Mouse (Mus musculus): ENCODE measurements around the gene Ctla4. TPM values are rescaled to one million over a fixed set of nuclear protein-coding genes. Genes with fewer than 3 reads are reported as not detected.

Ctla4 gene
- total RNA-seq, 2 experiments from 2014 or later: not detected

DNA sequence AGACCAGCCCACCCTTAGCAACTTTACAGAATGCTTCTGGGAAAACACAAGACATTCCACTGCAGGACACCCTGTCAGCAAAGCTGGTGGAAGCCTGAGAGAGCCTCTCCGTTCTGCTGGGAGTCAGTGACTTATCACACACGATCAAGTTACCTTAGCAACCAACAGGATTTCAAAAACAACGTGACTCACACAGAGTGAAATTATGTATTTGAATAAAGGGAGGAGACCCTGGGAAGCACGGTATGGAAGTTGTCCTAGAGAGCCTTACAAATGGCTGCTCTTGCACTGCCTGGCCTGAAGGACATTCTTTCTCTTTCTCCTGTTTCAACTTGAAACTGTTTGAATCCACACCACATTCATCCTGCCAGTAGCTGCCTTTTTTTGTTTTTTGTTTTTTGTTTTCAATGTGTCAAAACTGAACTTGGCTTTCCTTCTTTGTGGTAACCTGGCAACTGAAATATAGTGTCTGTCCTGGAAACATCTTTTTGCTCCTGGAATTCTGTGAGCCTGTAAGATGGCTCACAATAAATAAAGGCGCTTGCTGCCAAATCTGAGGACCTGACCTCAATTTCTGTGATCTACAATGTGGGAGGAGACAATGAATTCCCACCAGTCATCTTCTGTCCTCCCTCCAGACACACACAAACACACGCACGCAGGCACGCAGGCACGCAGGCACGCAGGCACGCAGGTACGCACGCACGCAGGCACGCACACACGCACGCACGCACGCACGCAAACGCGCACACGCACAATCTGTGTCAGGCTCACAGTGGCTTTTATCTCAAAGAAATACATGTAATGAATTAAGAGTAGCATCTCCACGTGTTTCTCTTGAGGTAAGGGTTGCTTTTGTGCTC lies 33.9 kb downstream of the Ctla4 start:
- peak in 1 of 2 experiments; percentile 30 for DNase-seq

GRCm38 (mm10) chr1:60929036-60929435 lies 42.2 kb downstream of the Ctla4 start:
- no peak for DNase-seq

GRCm38 (mm10) chr1:60930397-60930796 lies 43.6 kb downstream of the Ctla4 start:
- DNase-seq: no peak

- DNase-seq: no peak
These were observed 49.3 kb downstream of the Ctla4 start for GRCm38 (mm10) chr1:60935968-60936581.

GRCm38 (mm10) chr1:60936963-60937711 lies 50.3 kb downstream of the Ctla4 start:
- no peak for DNase-seq

- DNase-seq: no peak
These were observed 51.5 kb downstream of the Ctla4 start for GRCm38 (mm10) chr1:60938256-60938655.

GRCm38 (mm10) chr1:60938974-60939373 lies 52.2 kb downstream of the Ctla4 start:
- no peak for DNase-seq

- no peak for DNase-seq
These were observed 53.2 kb downstream of the Ctla4 start for GRCm38 (mm10) chr1:60940023-60940422.

DNA sequence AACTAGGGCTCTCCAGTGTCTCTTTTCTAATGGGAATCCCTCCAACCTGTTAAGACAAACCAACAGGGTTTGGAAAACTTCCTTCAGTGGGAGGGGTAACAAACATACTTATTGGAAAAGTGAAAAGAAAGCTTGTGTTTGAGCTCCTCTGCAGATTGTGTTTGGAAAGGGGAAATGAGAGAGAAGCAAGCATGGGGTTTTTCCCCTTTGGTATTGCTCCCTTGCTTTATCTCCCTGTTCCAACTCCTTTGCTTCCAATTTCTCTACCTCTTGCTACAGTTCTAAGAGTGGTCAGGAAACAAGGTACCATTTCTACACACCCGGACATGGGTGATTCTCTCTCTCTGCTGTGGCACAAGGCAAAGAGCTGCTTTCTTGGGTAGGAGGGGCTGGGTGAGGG lies 53.8 kb downstream of the Ctla4 start:
- no peak for DNase-seq

DNA sequence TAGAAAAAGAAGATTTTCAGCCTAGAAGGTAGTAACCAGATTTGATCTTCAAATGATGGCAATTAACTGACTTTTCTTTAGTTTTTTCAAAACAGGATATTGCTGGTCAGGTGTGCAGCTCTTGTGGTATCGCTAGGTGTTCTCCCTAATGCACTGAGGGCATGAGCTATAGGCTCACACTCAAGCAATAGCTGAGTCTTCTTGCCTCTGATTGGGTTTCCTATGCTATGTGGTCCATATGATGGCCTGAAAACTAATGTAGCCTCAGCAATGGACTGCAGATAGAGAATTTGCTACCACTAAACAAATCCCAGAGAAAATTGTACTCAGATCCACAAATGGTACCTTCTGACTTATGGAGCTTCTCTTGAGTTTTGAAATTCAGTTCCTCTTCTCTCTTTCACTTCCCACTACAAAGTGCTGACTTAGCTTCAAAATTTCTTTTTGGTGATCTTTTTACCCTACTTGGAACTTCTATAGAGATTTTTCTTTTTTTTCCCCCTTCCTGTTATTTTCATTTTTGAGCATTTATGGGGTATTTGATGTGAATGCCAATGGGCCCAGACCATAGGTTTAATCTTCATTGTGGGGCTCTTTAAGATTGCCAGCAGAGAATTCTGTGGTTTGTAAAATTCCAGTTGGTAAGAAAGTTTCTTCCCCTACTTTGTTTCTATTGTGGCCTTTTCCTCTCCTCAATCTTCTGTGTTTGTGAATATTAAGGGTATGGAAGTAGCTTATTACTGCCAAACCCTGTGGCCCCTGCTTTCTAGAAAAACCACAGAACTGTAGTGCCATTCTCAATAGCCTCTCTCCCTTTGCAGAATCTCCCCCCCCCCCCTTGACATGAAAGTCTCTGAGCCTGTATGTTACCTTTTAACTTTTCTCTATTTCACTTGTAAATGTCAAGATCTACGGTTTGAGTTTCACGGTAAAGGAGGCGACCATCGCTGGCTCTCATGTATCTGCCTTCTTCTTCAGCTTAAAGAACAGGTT lies 54.6 kb downstream of the Ctla4 start:
- no peak for DNase-seq

- no peak for DNase-seq
These were observed 56.1 kb downstream of the Ctla4 start for GRCm38 (mm10) chr1:60942921-60943320.

DNA sequence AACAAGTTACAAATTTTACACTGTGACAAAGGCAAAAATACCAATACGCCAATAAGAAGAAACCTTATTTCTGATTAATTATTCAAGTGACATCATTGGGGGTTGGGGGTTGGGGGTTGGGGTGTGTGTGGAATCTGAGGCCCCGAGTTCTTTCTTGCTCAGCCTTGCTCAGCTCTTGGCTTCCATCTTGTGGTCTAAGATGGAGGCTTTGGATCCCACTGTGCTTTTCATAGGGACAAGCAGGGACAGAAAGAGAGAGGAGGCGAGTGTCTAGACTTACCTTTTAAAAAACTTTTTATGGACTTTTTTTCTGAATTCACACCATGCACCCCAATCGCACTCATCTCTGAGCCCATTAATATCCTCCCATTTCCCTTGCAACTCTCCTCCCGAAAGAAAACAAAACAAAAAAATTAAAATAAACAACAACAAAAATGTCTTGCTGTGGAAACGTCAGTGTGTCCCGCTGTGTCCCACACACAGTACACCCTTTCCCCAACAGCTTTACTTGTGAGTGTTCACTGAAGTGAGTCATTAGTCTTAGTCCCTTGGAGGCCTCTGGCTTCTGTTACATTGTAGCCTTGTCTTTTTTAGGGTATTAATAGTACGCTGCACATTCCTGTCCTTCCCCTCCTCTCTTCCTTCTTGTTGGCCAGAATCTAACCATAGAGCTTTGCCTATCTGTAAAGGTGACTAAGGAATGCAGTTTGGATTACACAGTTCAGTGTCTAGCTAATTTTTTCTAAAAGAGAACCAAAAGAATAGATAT lies 59.0 kb downstream of the Ctla4 start:
- no peak for DNase-seq

DNA sequence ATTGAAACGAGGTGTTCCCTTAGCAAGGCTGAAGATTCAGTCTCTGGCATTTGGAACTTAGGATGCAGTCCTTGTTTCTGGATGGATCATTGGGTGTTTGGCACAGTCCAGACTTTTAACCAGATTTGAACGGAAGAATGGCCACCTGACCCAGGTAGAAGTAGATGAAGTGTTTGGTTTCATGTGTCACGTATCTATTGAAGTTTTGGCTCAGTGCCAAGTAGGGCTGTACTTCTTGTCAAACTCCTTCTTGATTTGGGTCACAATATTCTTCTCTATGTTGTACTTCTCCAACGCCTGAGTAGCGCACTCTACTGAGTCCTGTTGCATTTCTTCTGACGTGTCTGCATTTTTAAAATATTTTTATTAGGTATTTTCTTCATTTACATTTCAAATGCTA lies 61.3 kb downstream of the Ctla4 start:
- DNase-seq: no peak

- DNase-seq: no peak
These were observed 66.2 kb downstream of the Ctla4 start for GRCm38 (mm10) chr1:60952958-60953357.

DNA sequence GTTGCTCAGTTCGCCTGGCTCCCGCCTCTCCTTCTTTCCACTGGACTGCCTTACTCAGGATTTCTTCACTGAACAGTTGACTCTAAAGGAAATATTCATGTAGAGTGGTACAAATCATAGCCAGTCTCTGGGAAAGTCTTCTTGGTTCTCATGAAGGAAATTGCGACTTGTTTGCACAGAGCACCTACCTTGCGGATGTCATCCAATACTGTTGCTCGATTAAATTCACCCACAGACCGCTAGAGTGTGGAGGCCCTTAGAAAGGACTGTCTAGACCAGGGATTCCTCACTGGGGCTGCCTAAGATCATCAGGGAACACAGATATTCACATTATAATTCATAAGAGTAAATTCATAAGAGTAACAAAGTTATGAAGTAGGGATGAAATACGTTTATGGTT lies 66.9 kb downstream of the Ctla4 start:
- no peak for DNase-seq

DNA sequence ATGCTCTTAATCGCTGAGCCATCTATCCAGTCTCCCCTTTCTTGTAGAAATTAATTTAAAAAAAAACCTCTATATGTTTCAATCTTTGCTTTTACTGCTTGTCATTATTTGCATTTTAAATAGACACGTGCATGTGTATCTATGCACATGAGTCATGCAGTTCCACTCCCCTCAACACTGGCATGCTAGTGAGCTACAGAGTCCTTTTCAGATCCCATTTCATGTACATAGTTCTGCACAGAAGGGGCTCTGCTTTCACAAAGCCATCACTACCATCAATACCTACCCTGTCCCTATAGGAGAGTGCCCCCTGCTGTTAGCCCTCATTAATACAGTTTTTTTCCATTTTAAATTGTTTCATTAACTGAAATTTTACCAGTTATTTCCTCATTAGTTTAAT lies 68.0 kb downstream of the Ctla4 start:
- DNase-seq: peak in 1 of 2 experiments; percentile 20

DNA sequence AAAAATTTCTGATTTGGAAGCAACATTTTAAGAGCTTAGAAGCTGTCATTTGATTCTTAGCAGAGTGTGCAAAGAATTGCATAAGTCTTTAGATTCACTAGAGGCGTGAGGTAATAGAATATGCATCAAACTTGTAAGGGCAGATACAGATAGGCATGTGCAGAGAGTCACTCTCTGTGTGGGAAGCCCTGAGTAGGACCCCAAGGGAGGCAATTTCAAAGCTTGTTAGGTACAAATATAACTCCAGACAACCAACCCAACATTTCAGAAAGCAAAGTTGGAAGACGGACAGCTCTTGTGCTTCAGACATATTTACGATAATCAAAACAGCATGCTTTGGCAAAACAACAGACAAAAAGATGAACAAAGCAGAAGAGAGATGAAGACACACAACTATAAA lies 68.4 kb downstream of the Ctla4 start:
- DNase-seq: no peak

DNA sequence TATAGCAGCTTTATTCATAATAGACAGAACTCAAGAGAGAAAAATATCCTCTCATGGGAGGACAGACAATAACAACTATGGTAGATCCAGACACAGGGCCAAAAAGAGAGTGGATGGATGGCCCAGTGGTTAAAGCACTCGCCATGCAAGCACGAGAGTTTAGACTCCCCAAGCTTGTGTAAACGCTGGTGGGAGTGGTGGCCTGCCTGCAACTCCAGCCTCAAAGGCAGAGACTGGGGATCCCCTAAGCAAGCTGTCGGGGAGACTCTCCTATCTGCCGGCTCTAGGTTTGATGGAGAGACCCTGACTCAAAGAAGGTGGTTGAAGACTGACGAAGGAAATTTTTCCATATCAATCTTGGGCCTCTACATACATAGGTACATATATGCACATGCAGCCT lies 69.4 kb downstream of the Ctla4 start:
- no peak for DNase-seq

DNA sequence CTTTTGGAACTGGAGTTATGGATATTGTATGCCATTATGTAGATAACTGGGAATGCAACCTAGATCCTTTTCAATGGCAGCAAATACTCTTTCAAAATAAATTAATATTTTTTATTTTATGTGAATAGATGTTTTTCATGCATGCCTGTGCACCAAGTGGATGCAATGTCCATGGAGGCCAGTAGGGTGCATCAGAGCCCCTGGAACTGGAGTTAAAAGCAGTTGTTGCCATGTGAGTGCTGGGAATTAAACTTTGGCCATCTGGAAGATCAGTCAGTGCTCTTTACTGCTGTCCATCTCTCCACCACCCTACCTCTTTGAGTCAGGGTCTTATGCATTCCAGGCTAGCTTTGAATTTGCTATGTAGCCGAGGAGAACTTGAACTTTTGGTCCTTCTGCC lies 71.5 kb downstream of the Ctla4 start:
- no peak for DNase-seq

GRCm38 (mm10) chr1:60959246-60959645 lies 72.4 kb downstream of the Ctla4 start:
- DNase-seq: no peak

- peak; percentile 8 to 24 for DNase-seq
These were observed 73.7 kb downstream of the Ctla4 start for GRCm38 (mm10) chr1:60960451-60960850.
